Mouse (Mus musculus): Measurements from ENCODE around the gene Ndufs3.
A peak's percentile ranks its signal among the peaks of the same experiment; 100 is the strongest.

Gene Ndufs3

DNA sequence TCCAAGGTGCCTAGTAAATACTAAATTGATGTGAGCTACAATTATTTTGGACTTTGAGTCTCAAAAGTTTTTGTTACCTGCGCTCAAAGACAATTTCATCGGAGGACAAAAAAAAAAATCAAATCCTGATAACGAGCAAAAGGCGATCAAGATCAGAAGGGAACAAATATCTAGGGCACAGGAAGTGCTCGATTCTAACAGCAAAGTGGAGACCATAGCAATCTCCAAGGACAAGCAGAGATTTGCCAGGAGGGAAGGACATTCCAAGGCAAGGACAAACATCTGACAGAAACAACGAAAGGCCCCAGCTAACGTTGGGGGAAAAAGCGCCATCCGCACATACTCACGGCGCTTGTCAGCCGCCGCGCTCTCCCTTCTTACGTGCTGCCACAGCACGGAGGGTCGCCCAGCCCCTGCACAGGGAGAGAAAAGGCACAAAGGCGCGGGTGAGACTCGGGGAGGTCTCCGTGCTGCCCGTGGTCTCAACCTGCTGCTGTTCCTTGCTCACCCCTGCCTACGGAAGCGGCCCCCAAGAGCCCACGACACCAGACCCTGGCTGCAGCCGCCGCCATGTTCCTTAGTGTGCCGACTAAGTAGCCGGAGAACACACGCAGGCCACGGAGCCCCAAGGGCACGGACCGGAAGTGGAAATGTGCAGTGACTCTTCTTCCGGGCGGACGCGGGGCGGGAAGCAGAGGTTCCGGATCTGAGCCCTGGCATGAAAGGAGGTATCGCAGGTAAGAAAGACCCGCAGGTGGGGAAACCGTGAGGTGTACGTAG lies at the start of gene Ndufs3, which contains the start of gene Kbtbd4:
Ndufs3 (minus strand) TSS at position 752 of the 780 bp plus-strand sequence.
Kbtbd4 (plus strand) TSS at position 665 of the 780 bp plus-strand sequence.
- DNase-seq, result peak; percentile 88

DNA sequence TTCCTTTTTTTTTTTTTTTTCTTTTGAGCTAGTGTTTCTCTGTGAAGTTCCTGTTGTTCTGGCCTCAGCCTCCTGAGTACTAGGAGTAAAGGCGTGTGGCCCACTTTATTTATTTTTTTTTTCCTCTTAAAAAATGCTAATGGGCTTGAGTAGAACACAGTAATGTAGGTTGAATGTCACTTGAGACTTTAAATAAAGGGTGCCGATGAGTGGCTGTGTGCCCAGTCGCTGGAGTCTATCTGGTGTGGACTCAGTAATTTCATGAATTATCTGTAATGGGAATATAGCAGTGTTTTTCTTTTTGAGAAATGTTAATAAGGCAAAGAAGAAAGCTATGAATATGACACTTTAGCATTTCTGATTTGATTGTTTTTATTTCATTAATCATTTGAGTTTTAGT lies 48.8 kb upstream of the Ndufs3 start:
- no peak for DNase-seq

DNA sequence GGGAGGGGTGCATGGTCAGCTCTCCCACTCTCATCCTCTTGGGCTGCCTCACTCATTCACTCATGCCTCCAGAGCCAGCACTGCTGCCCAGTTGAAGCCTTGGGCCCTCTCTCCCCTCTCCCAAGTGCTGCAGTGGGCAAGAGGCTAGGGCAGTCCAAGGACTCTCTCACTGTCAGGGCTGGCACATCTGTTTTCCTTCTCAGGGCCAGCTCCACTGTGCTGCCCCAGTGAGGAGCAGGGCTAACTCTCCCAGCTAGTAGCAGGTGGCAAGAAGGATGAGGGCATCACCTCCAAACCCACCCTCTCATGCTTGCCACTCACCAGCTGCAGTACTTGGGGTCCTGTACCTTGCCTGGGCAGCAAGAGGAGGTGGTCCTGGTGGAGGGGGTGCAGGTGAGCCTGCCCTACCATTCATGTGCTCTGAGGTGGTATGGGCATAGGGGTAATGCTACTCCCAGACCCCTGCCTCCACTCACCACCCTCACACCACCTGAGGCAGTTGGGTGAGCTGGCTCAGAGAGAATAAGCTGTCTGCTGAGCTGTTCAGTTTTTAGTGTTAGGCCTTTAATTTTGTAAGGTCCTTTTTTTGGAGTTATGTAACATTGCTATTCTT lies 46.1 kb upstream of the Ndufs3 start:
- DNase-seq, result no peak

DNA sequence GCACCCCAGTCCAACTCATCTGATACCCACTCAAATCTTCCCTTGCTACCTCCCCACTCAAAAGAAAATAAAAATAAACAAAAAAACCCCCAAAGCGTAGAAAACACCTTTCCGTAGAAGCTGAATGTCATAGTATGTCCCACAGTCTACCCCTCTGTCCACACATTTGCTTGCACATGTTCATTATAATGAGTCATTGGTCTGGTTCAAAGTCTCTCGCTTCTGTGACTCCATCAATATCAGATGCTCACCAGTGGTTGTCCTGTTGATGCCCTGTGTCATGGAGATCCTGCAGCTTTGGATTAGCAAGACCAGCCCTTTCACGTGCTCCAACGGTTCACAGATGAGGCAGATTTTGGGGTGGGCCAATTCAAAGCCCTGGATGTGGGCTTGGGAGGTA lies 45.5 kb upstream of the Ndufs3 start:
- DNase-seq, result no peak

DNA sequence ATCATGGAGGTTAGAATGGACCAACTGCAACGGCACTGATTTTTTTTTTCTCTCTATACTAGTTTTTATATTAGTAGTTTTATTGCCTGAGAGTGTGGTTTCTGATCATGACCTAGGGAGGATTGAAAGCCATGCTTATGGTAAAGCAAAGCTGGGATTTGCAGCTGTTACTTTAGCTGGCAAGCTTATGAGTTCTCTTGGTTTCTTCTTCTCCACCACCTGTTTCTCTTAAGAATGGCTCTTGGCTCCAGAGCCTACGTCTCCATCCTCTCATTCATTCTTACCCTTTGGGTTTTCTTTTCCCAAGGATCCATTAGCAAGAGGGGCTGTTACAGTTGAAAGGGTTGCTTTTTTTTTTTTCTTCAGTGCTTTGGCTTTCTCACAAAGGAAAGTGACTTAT lies 37.1 kb upstream of the Ndufs3 start:
- DNase-seq, result no peak

DNA sequence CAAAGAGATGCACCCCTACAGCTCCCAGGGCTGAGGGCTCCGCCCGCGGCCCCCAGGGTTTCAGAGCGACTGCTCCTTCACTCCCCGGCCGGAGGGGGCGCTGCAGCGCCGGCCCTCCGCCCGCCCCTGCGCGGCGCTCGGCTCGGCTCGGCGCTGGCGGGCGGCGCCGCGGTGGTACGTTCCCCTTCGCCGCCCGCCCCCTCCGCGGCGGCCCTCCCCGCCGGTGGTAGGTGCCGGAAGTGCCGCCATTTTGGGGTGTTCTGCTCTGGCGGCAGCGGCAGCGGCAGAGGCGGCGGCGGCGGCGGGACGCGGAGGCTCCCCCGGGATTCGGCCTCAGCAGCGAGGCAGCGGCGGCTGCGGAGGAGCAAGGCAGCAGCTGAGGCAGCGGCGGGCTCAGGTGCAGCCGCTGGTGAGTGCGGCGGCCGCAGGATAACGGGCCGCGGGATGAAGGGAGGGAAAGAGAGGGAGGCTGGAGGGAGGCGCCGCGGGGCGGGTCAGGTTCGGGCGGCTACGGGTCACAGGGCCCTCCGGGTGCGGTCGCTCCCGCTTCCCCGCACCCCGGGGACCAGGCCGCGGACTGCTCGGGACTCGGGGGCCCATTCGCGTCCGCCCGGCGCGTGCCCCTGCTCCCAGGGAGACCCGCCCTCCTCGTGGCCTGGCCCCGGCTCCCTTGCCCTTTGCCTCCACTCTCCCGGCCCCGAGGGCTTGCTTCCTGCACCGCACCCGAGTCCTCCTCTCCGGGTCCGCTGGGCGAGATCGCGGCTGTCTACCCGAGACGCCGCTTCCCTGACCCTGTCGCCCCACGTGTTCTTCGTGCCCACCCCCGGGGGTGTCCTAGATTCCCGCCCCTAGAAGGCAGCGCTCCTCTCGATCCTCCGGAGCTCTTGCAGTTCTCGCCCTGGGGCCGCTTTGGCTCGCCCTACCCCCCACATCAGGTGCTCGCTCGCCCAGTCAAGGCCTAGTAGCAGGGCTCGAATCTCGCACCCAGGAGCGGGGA lies 35.9 kb upstream of the Ndufs3 start, which contains the start of gene Celf1:
Celf1 (plus strand) TSS at position 150 of the 997 bp plus-strand sequence.
- peak; percentile 83 for DNase-seq

DNA sequence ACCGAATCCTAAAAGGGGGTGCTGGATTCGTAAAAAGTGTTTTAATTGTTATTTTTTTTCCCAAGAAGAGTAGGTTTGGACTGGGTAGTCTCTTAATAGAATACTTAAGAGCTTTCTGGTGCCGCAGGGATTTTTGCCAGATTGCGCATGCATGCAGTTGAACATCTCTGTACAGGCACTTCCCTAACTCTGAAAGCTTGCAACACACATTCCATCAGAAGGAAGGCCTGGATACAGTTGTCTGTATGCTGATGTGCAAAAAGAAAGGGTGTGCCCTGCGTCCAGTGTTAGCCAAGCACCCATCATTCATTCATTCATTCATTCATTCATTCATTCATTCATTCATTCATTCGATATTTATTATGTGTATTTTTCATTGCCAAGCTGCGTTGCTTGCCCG lies 35.1 kb upstream of the Ndufs3 start:
- no peak for DNase-seq

DNA sequence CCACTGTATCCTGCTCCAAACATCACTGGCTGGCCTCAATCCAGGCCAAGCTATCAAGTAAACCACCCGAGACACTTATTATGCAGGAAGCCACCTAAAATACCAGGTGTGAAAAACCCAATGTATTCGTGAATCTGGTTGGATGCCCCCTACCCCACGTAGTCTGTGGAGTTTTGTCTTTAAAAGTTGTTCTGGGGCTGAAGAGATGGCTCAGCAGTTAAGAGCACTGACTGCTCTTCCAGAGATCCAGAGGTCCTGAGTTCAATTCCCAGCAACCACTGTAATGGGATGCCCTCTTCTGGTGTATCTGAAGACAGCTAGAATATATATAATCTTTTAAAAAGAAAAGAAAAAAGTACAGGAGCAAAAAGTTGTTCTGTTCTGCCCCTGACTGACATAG lies 33.7 kb upstream of the Ndufs3 start:
- DNase-seq, result no peak

DNA sequence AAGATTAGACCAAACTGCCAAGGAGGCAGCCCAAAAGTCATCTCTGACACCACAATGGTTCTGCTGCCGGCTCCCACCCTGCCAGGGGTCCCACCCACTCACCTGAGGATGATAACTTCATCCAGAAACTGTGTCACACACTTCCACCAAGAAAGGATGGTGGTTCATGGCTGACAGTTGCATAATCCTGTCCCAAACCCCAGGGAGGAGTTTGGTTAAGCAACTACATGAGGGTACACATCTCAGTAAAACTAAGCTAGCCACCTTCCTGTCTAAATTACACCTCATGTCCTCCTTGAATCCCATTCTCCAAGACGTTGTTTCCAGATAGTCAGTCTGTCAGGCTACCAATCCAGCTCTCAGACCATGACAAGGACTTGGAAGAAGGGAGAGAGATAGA lies 27.6 kb upstream of the Ndufs3 start:
- DNase-seq, result no peak

DNA sequence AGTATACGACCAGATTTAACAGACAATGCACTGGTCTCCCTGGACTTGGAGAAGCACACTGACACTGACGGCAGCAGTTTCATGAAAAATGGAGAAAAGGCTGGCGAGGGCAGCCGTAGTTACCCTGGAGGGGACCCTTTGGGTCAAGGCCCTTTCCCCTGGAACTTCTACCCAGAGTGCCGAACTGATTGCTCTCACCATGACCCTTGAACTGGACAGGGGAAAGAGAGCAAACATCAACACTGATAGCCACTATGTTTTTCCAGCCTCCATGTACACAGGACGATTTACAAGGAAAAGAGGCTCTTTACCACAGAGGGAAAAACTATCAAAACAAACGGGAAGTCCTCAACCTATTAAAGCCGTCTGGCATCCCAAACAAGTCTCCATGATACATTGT lies 27.2 kb upstream of the Ndufs3 start:
- no peak for DNase-seq

DNA sequence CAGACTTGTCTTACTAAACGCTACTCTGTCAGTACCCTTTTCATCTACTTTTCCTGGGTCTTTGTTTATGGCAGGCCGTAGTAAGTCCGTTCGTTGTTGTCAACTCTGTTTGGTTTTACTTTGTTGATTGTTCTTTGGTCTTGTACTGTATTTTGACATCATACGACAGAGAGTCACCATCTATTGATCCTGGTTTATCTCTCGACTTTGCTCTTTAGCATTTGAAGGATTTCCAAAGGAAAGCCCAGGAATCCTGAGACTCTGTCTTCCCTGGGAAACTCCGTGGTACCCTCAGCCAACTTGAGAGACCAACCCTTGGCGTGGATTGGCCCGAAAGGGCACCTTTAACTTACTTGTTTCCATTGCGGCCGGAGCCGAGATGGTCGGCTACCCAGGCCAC lies 23.9 kb upstream of the Ndufs3 start:
- no peak for DNase-seq

DNA sequence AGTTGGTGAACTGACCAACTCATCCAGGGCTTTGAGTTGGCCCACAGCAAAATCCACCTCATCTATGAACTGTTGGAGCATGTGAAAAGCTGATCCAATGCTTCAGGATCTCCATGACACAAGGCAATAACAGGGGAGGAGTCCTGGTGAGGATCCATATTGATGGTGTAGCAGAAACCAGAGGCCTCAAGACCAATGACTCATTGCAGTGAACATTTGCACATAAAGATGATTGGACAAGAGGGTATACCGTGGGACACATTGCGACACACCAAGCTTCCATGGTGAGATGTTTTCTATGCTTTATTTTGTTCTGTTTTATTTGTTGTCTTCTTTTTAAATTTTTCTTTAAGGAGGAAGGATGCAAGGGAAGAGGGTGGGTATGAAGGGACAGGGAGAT lies 18.0 kb upstream of the Ndufs3 start:
- no peak for DNase-seq

DNA sequence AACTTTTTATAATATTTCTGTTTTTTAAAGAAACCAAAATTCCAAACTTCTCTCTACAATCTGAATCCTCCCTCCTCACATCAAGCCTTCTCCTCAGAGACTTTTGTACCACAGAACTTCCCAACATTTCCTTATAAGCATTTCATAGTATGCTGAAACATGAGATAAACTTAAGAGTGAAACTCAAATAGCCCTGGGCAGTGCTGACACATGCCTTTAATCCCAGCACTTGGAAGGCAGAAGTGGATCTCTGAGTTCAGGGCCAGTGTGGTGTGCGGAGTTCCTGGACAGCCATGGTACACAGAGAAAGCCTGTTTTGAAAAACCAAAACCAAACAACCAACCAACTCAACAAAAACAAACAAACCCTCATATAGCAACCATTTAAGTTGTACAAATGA lies 16.6 kb upstream of the Ndufs3 start:
- no peak for DNase-seq

DNA sequence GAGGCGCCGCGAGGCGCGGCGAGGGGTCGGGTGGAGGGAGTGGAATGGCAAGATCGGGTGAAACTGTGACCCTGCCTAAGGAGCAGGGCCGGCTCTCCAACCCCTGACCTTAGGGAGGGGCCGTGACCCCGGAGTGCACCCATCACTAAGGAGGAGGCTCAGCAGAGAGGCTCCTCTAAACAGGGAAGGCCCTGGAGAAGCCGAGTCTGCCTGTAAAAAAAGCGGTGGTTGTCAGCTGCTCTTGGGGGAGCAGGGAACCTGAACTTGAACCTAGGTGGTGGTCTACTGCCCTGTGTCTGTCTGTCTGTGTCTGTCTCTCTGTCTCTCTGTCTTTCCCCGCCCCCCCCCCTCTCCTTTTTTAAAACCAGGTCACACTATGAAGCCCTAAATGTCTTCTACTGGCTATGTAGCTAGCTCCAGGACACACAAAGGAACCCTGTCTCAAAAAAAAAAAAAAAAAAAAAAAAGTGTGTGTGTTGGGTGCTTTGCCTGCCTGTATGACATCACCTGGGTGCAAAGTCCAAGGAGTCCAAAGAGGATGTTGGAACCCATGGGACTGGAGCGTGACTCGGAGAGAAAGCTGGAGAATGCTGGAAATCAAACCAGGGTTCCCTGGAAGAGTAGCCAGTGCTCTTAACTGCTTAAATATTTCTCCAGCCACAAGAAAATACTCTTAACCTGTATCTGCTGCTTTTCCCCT lies 13.5 kb upstream of the Ndufs3 start:
- no peak for DNase-seq

DNA sequence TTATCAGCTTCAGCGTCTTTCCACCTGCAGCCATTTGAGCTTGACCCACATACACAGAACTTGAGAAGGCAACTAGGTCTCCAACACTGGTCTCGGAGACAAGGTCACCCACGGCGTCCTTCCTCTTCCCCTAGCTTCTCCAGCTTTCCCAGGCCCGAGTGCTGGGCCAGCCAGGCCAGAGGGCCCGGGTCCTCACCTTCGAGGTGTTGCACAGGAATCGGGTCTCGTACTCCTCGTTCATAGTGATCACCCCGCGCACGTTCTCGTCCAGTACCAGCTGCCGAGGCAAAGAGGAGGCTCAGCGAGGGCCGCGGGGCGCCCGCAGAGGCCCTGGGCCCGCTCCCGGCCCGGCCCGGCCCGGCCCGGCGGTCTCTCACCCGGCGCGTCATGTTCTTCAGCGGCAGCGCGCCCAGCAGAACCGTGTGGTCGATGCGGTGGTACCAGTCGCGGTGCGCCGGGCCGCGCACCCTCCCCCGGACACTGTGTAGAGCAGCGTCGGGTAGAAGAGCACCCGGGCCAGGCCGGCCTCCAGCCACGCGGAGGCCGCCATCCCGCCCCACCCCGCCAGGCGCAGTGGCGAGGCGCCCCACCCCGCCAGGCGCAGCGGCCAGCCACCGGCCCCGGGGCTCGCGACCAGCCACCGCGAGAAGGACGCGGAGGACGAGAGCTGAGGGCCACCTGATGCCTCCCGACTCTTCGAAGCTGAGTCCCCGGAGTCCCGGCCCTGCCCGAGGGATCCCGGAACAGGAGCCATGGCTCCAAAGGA lies 12.8 kb upstream of the Ndufs3 start:
- DNase-seq, result peak; percentile 70

DNA sequence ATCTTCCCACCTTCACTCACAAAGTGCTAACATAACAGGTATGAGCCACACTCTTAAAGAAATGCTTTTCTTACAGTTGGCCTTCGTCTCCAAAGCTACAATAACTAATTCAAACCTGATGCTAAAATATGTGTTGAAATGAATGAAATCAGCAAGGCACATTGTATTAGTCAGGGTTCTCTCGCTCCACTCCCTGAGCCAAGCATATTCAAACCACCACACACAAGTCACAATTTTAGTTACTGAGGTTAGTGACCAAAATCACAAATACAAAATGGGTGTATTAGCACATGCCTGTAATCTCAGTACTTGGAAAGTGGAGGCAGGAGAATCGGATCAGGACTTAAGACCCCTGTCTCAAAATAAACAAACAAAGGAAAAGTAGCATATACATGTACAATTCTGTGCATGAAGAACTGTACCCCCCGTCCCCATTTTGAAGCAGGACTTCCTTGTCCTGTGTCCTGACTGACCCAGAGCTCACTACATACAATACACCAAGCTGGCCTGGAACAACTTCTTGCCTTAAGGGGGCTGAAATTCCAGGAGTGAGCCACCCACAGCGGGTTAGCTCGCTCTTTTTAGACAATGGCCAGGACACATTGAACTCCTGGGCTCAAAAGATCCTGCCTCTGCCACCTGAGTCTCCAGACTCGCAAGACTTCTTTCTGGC lies 12.1 kb upstream of the Ndufs3 start:
- DNase-seq, result no peak

DNA sequence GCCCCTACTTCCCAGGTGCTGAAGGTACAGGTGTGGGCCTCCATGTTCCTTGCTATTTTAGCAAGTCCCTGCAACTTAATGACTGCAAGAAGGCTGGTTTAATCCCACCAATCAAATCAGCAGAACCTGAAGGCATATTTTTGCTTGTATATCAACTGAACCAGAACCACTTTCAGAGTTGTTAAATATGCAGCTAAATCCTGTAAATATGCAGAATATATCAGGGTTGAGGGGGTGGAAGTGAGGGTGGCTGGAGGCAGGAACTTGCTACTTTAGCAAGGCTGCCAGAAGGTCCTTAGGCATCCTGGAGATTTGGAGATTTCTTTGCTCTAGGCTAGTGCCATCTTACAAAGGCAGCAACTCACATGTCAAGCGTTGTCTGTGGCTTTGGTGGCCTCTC lies 10.9 kb upstream of the Ndufs3 start:
- DNase-seq, result no peak

DNA sequence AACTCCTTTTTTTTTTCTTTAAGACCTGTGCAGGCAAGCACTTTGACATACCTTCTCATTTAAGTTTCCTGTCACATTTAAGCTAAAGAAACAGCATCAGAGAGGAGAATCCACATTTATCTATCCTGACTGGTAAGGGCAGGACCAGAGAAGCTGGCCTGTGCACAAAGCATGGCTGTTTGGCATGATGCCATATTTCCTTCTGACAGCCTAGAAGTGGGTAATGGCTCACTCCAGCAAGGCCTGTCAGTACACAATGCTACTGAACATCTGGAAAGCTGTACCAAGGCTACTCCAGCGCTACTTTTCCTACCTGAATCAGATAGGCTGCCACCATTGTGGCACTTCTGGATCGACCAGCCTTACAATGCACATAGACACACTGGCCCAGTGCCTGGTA lies 9.0 kb upstream of the Ndufs3 start:
- DNase-seq, result no peak

DNA sequence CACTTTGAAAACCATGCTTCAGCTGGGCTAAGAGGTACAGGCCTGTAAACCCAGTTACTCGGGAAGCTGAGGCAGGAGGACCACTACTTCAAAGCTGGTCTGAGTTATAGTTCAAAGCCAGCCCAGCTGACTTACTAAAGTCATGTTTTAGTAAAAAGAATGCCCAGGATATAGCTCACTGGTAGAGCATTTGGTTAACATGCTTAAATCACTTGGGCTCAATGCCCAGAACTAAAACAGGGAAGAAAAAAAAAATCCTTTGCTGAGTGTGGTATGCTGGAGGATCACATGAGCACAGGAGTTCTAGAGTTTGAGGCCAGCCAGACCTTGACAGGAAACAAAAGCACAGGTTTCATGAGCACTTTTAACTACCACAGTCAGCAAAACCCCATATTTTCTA lies 7.0 kb upstream of the Ndufs3 start:
- DNase-seq, result no peak

DNA sequence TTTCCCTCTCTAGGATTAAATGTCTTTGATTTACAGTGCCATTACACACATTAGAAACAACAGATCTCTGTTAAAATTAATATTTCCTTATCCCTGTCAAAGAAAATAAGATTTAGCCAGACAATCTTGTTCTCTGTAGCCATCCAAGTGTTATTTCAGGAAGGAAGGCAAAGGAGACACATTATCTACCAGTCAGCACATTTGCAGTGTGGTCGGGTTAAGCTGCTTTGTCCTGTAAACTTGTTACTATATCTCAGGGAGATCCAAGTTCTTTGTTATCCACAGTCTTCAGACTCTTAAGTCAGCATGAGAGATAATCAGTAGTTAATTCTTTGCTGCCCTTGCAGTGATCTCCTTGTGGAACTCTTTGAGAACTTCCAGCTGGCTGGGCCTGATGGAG lies 6.2 kb upstream of the Ndufs3 start:
- DNase-seq, result no peak

DNA sequence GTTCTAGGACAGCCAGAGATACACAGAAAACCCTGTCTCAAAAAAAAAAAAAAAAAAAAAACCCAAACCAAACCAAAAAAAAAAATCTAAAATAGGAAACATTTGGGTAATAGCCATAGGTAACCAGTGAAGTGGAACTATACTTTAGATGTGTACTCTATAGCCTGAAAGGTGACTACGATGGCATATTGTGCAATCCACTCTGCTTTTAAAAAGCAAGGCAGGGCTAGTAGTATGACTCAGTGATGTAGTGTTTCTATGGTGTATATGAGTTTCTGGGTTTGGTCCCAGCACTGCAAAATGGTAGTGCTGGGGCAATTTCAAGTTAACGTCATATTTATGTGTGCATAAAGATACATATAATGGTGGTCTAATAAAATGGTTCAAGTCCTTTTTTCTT lies 2.1 kb upstream of the Ndufs3 start:
- no peak for DNase-seq

Data from right cerebral cortex, postnatal 14 days (tissue).